Mouse (Mus musculus): Measurements from ENCODE around the gene Nat10. TPM values are rescaled to one million over a fixed set of nuclear protein-coding genes. Genes with fewer than 3 reads are reported as not detected.

The Nat10 gene
- total and polyA plus RNA-seq, 2 experiments from 2014 or later: 13.9 to 49.2 TPM

DNA sequence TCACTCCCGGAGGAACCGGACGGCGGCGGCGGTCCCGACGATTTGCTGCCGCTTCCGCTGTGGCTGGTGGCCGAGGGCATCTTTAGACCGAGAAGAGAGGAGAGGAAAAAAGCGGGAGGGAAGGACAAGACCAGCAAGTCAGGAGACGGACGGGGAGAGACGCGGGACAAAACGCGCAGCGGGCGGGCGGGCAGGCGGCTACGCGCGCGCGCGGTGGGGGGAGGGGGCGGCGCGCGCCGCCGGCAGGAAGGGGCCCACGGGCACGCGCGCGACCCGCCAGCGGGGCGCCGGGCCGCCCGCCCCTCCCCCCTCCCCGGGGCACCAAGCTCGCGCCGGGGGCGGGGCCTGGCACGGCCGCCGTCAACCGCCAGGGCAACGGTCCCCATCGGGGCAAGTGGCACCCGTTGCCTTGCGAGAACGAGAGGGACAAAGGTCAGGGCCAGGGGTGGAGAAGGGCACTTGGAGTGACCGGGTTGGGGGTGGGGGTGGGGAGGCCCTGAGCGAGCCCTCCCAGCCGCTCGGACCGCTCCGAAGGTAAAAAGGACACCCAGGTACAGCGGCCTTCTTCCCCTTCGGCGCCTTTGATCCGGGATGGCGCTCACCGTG is 35.9 kb upstream of the Nat10 start:
- H3K4me1 ChIP-seq (ENCODE audit: insufficient read depth): peaks cover 11% of the 10 kb centered on the region
- ATAC-seq (peak; percentile 47), DNase-seq (peak; percentile 91)
- TF ChIP-seq CTCF (IDR thresholded peaks at IDR 0.05; ENCODE audit: low read depth): no peak; the same call in 1 of the 2 replicates
- peak overlapping the region; percentile 84 for H3K4me3 ChIP-seq (ENCODE audit: low read depth, low read length)
- H3K27me3 ChIP-seq (ENCODE audit: insufficient read depth, low read length): no peaks in the 10 kb centered on the region
- peak overlapping the region; percentile 99 for H3K9ac ChIP-seq
- peak overlapping the region; percentile 60 for H3K4me2 ChIP-seq (ENCODE audit: low read depth)
- peaks cover 8% of the 10 kb centered on the region for H3K36me3 ChIP-seq (ENCODE audit: insufficient read depth)
- H3K9me3 ChIP-seq (ENCODE audit: low read length): no peaks in the 10 kb centered on the region
- peak overlapping the region; percentile 100 for H3K27ac ChIP-seq (ENCODE audit: low read depth, low read length)
- WGBS: under 1% methylated on average over 65 of the region's 72 CpGs

DNA sequence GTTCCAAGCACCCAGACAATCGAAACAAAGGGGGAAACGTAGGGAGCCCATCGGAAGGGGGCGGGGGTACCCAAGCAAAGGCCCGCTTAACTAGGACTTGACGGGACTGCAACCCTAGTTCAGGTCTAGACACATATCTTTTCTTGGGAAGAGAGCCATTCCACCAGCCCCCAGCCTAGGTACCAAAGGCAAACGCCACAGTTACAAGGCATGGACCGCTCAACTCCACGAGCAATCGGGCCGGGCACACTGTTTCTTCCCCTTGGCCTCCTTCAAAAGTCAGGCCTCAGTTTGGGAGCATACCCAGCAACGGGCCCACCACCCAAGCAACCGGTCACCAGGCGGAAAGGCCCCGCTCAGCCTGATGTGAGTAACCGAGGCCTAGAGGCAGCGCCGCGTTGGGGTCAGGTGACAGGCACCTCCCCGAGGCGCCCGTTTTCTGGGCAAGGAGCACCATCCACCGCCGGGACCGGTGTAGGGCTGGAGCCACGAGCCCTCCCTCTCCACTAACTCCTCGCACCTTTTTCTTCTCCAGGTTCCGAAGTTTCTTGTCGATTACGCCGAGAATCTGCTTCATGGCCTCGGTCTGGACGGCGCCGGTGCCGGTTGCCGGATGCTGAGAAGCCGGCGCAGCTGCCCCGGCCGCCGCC is 35.3 kb upstream of the Nat10 start:
- Histone ChIP-seq H3K4me1 (ENCODE audit: insufficient read depth) (peaks cover 11% of the 10 kb centered on the region), H3K4me3 (ENCODE audit: low read depth, low read length) (peak overlapping the region; percentile 84), H3K27me3 (ENCODE audit: insufficient read depth, low read length) (no peaks in the 10 kb centered on the region), H3K9ac (peak overlapping the region; percentile 99), H3K9me3 (ENCODE audit: low read length) (no peaks in the 10 kb centered on the region), H3K27ac (ENCODE audit: low read depth, low read length) (peak overlapping the region; percentile 100), H3K36me3 (ENCODE audit: insufficient read depth) (peaks cover 8% of the 10 kb centered on the region), H3K4me2 (ENCODE audit: low read depth) (peak overlapping the region; percentile 60)
- no peak for TF ChIP-seq CTCF (IDR thresholded peaks at IDR 0.05; ENCODE audit: low read depth)
- ATAC-seq (peak; percentile 25), DNase-seq (peak; percentile 66)
- under 1% methylated on average over 42 of the region's 42 CpGs for WGBS

- DNase-seq (peak; percentile 83), ATAC-seq (peak; percentile 71)
- Histone ChIP-seq H3K4me2 (ENCODE audit: low read depth) (peak overlapping the region; percentile 60), H3K4me1 (ENCODE audit: insufficient read depth) (peaks cover 11% of the 10 kb centered on the region), H3K27me3 (ENCODE audit: insufficient read depth, low read length) (no peaks in the 10 kb centered on the region), H3K9ac (peak overlapping the region; percentile 99), H3K9me3 (ENCODE audit: low read length) (no peaks in the 10 kb centered on the region), H3K36me3 (ENCODE audit: insufficient read depth) (peaks cover 9% of the 10 kb centered on the region), H3K27ac (ENCODE audit: low read depth, low read length) (peak overlapping the region; percentile 100), H3K4me3 (ENCODE audit: low read depth, low read length) (peak overlapping the region; percentile 84)
- TF ChIP-seq CTCF (IDR thresholded peaks at IDR 0.05; ENCODE audit: low read depth): no peak
- WGBS: under 1% methylated on average over 11 of the region's 11 CpGs
These were observed 34.8 kb upstream of the Nat10 start for GRCm38 (mm10) chr2:103795843-103796210.

GRCm38 (mm10) chr2:103792009-103792408 is 30.9 kb upstream of the Nat10 start:
- Histone ChIP-seq H3K9ac (no peak overlapping the region), H3K4me2 (ENCODE audit: low read depth) (no peak overlapping the region), H3K27ac (ENCODE audit: low read depth, low read length) (no peak overlapping the region), H3K36me3 (ENCODE audit: insufficient read depth) (peaks cover 12% of the 10 kb centered on the region), H3K9me3 (ENCODE audit: low read length) (no peaks in the 10 kb centered on the region), H3K27me3 (ENCODE audit: insufficient read depth, low read length) (no peaks in the 10 kb centered on the region), H3K4me1 (ENCODE audit: insufficient read depth) (peaks cover 11% of the 10 kb centered on the region), H3K4me3 (ENCODE audit: low read depth, low read length) (no peak overlapping the region)
- WGBS: 94% methylated on average over 1 of the region's 1 CpGs
- no peak for TF ChIP-seq CTCF (IDR thresholded peaks at IDR 0.05; ENCODE audit: low read depth)
- ATAC-seq (no peak), DNase-seq (no peak)

DNA sequence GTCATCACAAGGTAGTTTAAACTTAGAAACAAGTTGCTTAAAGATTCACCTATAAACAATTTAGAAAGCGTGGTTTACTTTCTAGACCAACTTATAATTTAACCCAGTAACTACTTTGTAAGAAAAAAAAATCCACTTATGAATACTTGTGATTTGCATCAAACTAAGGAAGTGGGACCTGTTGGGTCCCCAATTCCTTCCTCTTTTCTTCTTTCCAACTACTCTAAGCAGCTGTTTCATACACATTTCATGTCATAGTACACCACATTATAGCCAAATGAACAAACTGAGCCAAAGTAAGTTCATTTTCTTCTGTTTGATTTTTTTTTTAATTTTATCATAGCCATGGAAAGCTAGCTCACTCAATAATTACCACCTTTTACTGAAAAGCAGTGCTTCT is 24.7 kb upstream of the Nat10 start:
- ATAC-seq (no peak), DNase-seq (no peak)
- Histone ChIP-seq H3K9me3 (ENCODE audit: low read length) (no peaks in the 10 kb centered on the region), H3K27ac (ENCODE audit: low read depth, low read length) (no peak overlapping the region), H3K4me2 (ENCODE audit: low read depth) (no peak overlapping the region), H3K36me3 (ENCODE audit: insufficient read depth) (peaks cover 10% of the 10 kb centered on the region), H3K9ac (no peak overlapping the region), H3K27me3 (ENCODE audit: insufficient read depth, low read length) (no peaks in the 10 kb centered on the region), H3K4me3 (ENCODE audit: low read depth, low read length) (no peak overlapping the region), H3K4me1 (ENCODE audit: insufficient read depth) (no peaks in the 10 kb centered on the region)
- WGBS: 98% methylated on average over 1 of the region's 1 CpGs
- no peak for TF ChIP-seq CTCF (IDR thresholded peaks at IDR 0.05; ENCODE audit: low read depth)

- WGBS: 84% methylated on average over 4 of the region's 4 CpGs
- Histone ChIP-seq H3K36me3 (ENCODE audit: insufficient read depth) (peaks cover 18% of the 10 kb centered on the region), H3K27ac (ENCODE audit: low read depth, low read length) (no peak overlapping the region), H3K4me1 (ENCODE audit: insufficient read depth) (no peaks in the 10 kb centered on the region), H3K9me3 (ENCODE audit: low read length) (no peaks in the 10 kb centered on the region), H3K9ac (no peak overlapping the region), H3K4me2 (ENCODE audit: low read depth) (no peak overlapping the region), H3K27me3 (ENCODE audit: insufficient read depth, low read length) (no peaks in the 10 kb centered on the region), H3K4me3 (ENCODE audit: low read depth, low read length) (no peak overlapping the region)
- ATAC-seq (no peak), DNase-seq (no peak)
- TF ChIP-seq CTCF (IDR thresholded peaks at IDR 0.05; ENCODE audit: low read depth): peak; percentile 45
These were observed 23.6 kb upstream of the Nat10 start for GRCm38 (mm10) chr2:103784621-103785020.

GRCm38 (mm10) chr2:103762492-103762891 is 1.4 kb upstream of the Nat10 start:
- TF ChIP-seq CTCF (IDR thresholded peaks at IDR 0.05; ENCODE audit: low read depth): no peak

More at GRCm38 (mm10) chr2:103762492-103762891, 1.4 kb upstream of the Nat10 start:
- no peak overlapping the region for H3K9ac ChIP-seq
- no peaks in the 10 kb centered on the region for H3K9me3 ChIP-seq (ENCODE audit: low read length)
- no peak overlapping the region for H3K4me2 ChIP-seq (ENCODE audit: low read depth)
- 0 out of 2 replicates have a peak, but pooled peaks cover 8% of the 10 kb centered on the region for H3K4me1 ChIP-seq (ENCODE audit: insufficient read depth)
- no peaks in the 10 kb centered on the region for H3K27me3 ChIP-seq (ENCODE audit: insufficient read depth, low read length)
- H3K27ac ChIP-seq (ENCODE audit: low read depth, low read length): no peak overlapping the region
- ATAC-seq: no peak
- DNase-seq: no peak
- no peak overlapping the region for H3K4me3 ChIP-seq (ENCODE audit: low read depth, low read length)
- WGBS: 61% methylated on average over 1 of the region's 1 CpGs
- peaks cover 16% of the 10 kb centered on the region for H3K36me3 ChIP-seq (ENCODE audit: insufficient read depth)
